Mouse (Mus musculus) kidney, adult 2 months (tissue): Measurements from ENCODE around the gene Mylk2.
A peak's percentile ranks its signal among the peaks of the same experiment; 100 is the strongest.

ENCODE experiments used
- CTCF ChIP-seq: fragments of 200-500 bp; conservative IDR thresholded peaks from 2 replicates; pipeline ENCODE4 v1.5.1; 2011; ENCODE audit warnings: low read depth, mild to moderate bottlenecking, control low read depth, low read length, moderate library complexity, mixed read lengths; ENCODE audit not compliant: insufficient read depth, insufficient read length
- POLR2A ChIP-seq: fragments of 200-500 bp; IDR thresholded peaks from one replicate; pipeline ENCODE4 v1.6.1; 2011; ENCODE audit warnings: low read depth, low read length, control low read depth

DNA sequence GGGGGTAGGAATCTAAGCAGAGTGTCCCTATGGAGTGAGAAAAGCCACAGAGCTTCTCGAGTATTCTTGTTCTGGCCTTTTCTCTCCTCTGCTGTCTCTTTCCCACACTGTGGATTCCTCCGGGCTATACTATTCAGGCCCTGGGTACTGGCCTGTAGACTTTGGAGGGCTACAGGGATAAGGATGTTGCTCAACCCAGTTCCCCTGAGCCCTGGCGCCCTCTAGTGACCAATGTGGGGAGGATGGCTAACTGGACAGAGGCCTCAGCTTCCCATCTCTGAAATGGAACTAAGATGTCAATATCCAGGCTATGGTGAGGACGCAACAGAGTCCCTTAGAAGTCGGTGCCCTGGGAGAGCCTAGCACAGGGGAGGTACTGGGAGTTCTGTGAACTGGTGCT is 22.5 kb downstream of the Mylk2 start:
- peak; percentile 74 for TF ChIP-seq CTCF
- no peak for TF ChIP-seq POLR2A
